Mouse (Mus musculus): Measurements from ENCODE around the gene 4833423E24Rik.

Gene 4833423E24Rik

GRCm38 (mm10) chr2:85518879-85519278, at the start of gene 4833423E24Rik:
Gene 4833423E24Rik (minus strand): TSS chr2:85519024.
- no peak for DNase-seq (ENCODE audit: extremely low read depth, low read depth)

- peak; percentile 19 for DNase-seq (ENCODE audit: extremely low read depth, low read depth)
Observed at GRCm38 (mm10) chr2:85561187-85561586, 42.4 kb upstream of the 4833423E24Rik start.

- peak; percentile 52 for DNase-seq (ENCODE audit: extremely low read depth, low read depth)
Observed at GRCm38 (mm10) chr2:85560226-85560625, 41.4 kb upstream of the 4833423E24Rik start.

- no peak for DNase-seq (ENCODE audit: extremely low read depth, low read depth)
Observed at GRCm38 (mm10) chr2:85554806-85555205, 36.0 kb upstream of the 4833423E24Rik start.

GRCm38 (mm10) chr2:85533934-85534333, 15.1 kb upstream of the 4833423E24Rik start:
- DNase-seq (ENCODE audit: extremely low read depth, low read depth) = no peak

- no peak for DNase-seq (ENCODE audit: extremely low read depth, low read depth)
Observed at GRCm38 (mm10) chr2:85532082-85532778, 13.4 kb upstream of the 4833423E24Rik start.

GRCm38 (mm10) chr2:85522859-85523489, 4.2 kb upstream of the 4833423E24Rik start:
- DNase-seq (ENCODE audit: extremely low read depth, low read depth) = no peak

GRCm38 (mm10) chr2:85518292-85518691, 532 bp downstream of the 4833423E24Rik start:
- no peak for DNase-seq (ENCODE audit: extremely low read depth, low read depth)

- no peak for DNase-seq (ENCODE audit: extremely low read depth, low read depth)
Observed at GRCm38 (mm10) chr2:85510376-85510775, 8.4 kb downstream of the 4833423E24Rik start.

GRCm38 (mm10) chr2:85490396-85490795, 28.4 kb downstream of the 4833423E24Rik start:
- DNase-seq (ENCODE audit: extremely low read depth, low read depth) = no peak

GRCm38 (mm10) chr2:85466801-85467325, 52.0 kb downstream of the 4833423E24Rik start:
- DNase-seq (ENCODE audit: extremely low read depth, low read depth) = no peak

GRCm38 (mm10) chr2:85443539-85443938, 75.3 kb downstream of the 4833423E24Rik start, which contains the start of gene Olfr995:
Gene Olfr995 (minus strand): TSS chr2:85443639.
- DNase-seq (ENCODE audit: extremely low read depth, low read depth) = no peak

GRCm38 (mm10) chr2:85442546-85442945, 76.3 kb downstream of the 4833423E24Rik start:
- DNase-seq (ENCODE audit: extremely low read depth, low read depth) = no peak

GRCm38 (mm10) chr2:85436351-85436750, 82.5 kb downstream of the 4833423E24Rik start, which contains the start of gene Olfr994:
Gene Olfr994 (minus strand): TSS chr2:85436451.
- DNase-seq (ENCODE audit: extremely low read depth, low read depth) = no peak
